17 mouse cellular contexts compared by ENCODE assay signal in the genomic region with DNA sequence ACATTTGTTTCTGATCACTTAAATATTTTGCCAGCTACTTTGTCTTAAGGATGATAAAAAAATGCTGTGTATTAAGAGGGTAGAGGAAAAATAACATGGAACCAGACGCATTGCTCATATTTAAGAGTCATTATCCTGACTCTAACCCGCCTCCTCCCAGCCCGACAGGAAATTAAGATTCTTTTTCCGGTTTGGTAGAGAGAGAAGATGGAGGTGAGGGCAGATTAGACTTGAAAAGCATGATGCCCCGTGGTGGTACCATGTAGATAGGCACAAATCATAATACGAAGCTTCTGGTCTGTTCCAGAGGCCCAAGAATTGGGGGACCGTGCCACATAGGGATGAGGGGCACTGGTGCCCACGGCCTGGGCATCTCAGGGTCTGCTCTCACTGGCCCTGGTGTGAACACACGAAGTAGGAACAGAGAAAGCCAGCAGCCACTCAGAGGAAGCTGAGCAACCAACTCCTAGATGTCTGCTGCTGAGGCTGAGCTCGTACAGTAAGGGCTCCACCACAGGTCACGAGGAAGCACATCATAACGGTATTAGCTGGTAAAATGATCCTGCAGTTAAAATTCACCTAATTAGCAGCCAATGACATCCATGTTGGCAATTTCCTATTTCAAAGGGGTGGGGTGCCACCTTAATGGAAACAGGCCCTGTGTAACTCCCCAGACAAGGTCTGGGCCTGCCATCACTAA. TPM values are rescaled to one million over a fixed set of nuclear protein-coding genes. Genes with fewer than 3 reads are reported as not detected.
A peak's percentile ranks its signal among the peaks of the same experiment; 100 is the strongest.
DNase-seq lines count a peak whose midpoint lies in the region; ATAC-seq and TF ChIP-seq lines count a peak whose summit lies in the region.
"Had no signal": no experiment of that assay in that cellular context is flagged by ENCODE, and none has a peak within 500 bp of the region (broad histone marks: within the 10 kb centered on the region; RNA-seq: fewer than 3 reads in every experiment).

No protein-coding gene starts in this region.

- DNase-seq in CD4-positive helper T cell, adult 2 months (ENCODE audit: low read depth, low spot score) = peak; percentile 83
- DNase-seq in midbrain, embryonic 14.5 days = no peak
- DNase-seq in left cerebral cortex, postnatal 4 days = no peak
- no peak for DNase-seq in left cerebral cortex, adult 2 months (ENCODE audit: extremely low spot score in 1 of 2, low spot score in 2 of 2)
- DNase-seq: adrenal gland, adult 2 months; cerebellum, adult 9-11 months; heart, adult 11 months; kidney, adult 2 months; liver, postnatal 0 days; lung, postnatal 4 days; right cerebral cortex, postnatal 14 days; thymus, postnatal 14 days had no signal

- peaks cover 84% of the 10 kb centered on the region for H3K4me1 ChIP-seq in hindbrain, embryonic 12.5 days
- H3K4me1 ChIP-seq in midbrain, embryonic 14.5 days (ENCODE audit: control insufficient read depth, insufficient read depth, low read length) = peaks cover 74% of the 10 kb centered on the region

- intact Hi-C loops in left cerebral cortex, postnatal 4 days (cut with DNase I) = no loop called here
- intact Hi-C loops in left cerebral cortex, adult 2 months (cut with DNase I) = no loop called here

- no peak overlapping the region for H3K9ac ChIP-seq in hindbrain, embryonic 12.5 days
- H3K9ac ChIP-seq in midbrain, embryonic 14.5 days (replicated peaks; ENCODE audit: low read length) = no peak overlapping the region; the same call in 1 of the 2 replicates
- H3K9ac ChIP-seq: embryonic facial prominence, embryonic 13.5 days; liver, postnatal 0 days had no signal

- ATAC-seq in activated CD4-positive, CD25-positive, alpha-beta regulatory T cell, adult 4 months = peak; percentile 65
- ATAC-seq in hindbrain, embryonic 12.5 days (ENCODE audit: low FRiP score) = 0 out of 2 replicates have a peak, but pooled peaks have one; percentile 4
- ATAC-seq in midbrain, embryonic 14.5 days (ENCODE audit: low FRiP score, low TSS enrichment) = no peak
- no peak for ATAC-seq in erythroblast, adult 5-6 weeks (replicated peaks; ENCODE audit: low FRiP score, poor library complexity, severe bottlenecking)
- ATAC-seq: liver, postnatal 0 days had no signal

- H3K9me3 ChIP-seq in hindbrain, embryonic 12.5 days (replicated peaks) = no peaks in the 10 kb centered on the region
- H3K9me3 ChIP-seq in midbrain, embryonic 14.5 days (ENCODE audit: control insufficient read depth, low read length) = no peaks in the 10 kb centered on the region
- H3K9me3 ChIP-seq: embryonic facial prominence, embryonic 13.5 days had no signal

- WGBS in hindbrain, embryonic 12.5 days = 65% methylated on average over 12 of the region's 12 CpGs
- 65% methylated on average over 12 of the region's 12 CpGs for WGBS in midbrain, embryonic 14.5 days

- no peak for TF ChIP-seq CTCF in left cerebral cortex, adult 2 months (IDR thresholded peaks at IDR 0.05)

- H3K4me2 ChIP-seq in hindbrain, embryonic 12.5 days (replicated peaks) = no peak overlapping the region; the same call in 1 of the 2 replicates
- H3K4me2 ChIP-seq in midbrain, embryonic 14.5 days (ENCODE audit: low read length) = peak overlapping the region; percentile 29
- H3K4me2 ChIP-seq: embryonic facial prominence, embryonic 13.5 days had no signal

- H3K27me3 ChIP-seq in hindbrain, embryonic 12.5 days = no peaks in the 10 kb centered on the region
- H3K27me3 ChIP-seq in midbrain, embryonic 14.5 days (ENCODE audit: control insufficient read depth, insufficient read depth, low read length) = no peaks in the 10 kb centered on the region
- H3K27me3 ChIP-seq: CH12.LX; embryonic facial prominence, embryonic 13.5 days had no signal

- H3K36me3 ChIP-seq in hindbrain, embryonic 12.5 days = no peaks in the 10 kb centered on the region
- H3K36me3 ChIP-seq in midbrain, embryonic 14.5 days (ENCODE audit: control insufficient read depth, insufficient read depth, low read length) = no peaks in the 10 kb centered on the region
- H3K36me3 ChIP-seq: embryonic facial prominence, embryonic 13.5 days had no signal

- peak overlapping the region; percentile 84 for H3K27ac ChIP-seq in hindbrain, embryonic 12.5 days
- peak overlapping the region; percentile 81 for H3K27ac ChIP-seq in midbrain, embryonic 14.5 days (replicated peaks; ENCODE audit: low read depth, low read length)
- no peak overlapping the region for H3K27ac ChIP-seq in left cerebral cortex, adult 2 months
- H3K27ac ChIP-seq: embryonic facial prominence, embryonic 13.5 days had no signal

- H3K4me3 ChIP-seq in hindbrain, embryonic 12.5 days = no peak overlapping the region
- no peak overlapping the region for H3K4me3 ChIP-seq in midbrain, embryonic 14.5 days (replicated peaks; ENCODE audit: low read depth, low read length)
- no peak overlapping the region for H3K4me3 ChIP-seq in left cerebral cortex, adult 2 months
- H3K4me3 ChIP-seq: embryonic facial prominence, embryonic 13.5 days had no signal

RNA-seq across cellular contexts. Expression of a gene that starts 32.2 kb away (rescaled TPM):
- polyA plus RNA-seq in activated CD4-positive, CD25-positive, alpha-beta regulatory T cell, adult 4 months (2017; shearing (Covaris generic)) = 10 to 100 TPM; 36.1 to 38.4 TPM
- 25.9 and 37.1 TPM in 2 replicates for polyA plus RNA-seq in hindbrain, embryonic 12.5 days (2016; fragmentation: Nextera tagmentation; extraction: Ambion mirVana)
- 38.4 and 43.3 TPM in 2 replicates for polyA plus RNA-seq in midbrain, embryonic 14.5 days (2014; fragmentation: Nextera tagmentation; extraction: Ambion mirVana)
- 100 to 1,000 TPM; 125 to 127 TPM for total RNA-seq in left cerebral cortex, postnatal 4 days (2021)
- 0.21 TPM in 1 of 2 replicates, not detected in the other for total RNA-seq in erythroblast, adult 5-6 weeks (2015; ENCODE audit: low replicate concordance)
- total RNA-seq in erythroblast, adult 5-6 weeks (2017; ENCODE audit: low replicate concordance) = 0.28 TPM in 1 of 2 replicates, not detected in the other
- total RNA-seq in left cerebral cortex, adult 2 months (2021) = 10 to 100 TPM; 57.8 to 69.0 TPM
- total RNA-seq: CH12.LX had no signal
- polyA plus RNA-seq: liver, postnatal 0 days had no signal

Comparison
In these comparisons a context has a peak if more than half of its experiments do, and no peak if none do; other contexts are left out.
1. ATAC-seq: peak in activated CD4-positive, CD25-positive, alpha-beta regulatory T cell, adult 4 months (single experiment) and hindbrain, embryonic 12.5 days (single experiment); none in midbrain, embryonic 14.5 days (single experiment) and erythroblast, adult 5-6 weeks (single experiment).
2. RNA of a gene that starts 32.2 kb away (total RNA-seq): 125 to 127 TPM in left cerebral cortex, postnatal 4 days and 57.8 to 69.0 TPM in left cerebral cortex, adult 2 months; 0.21 to 0.28 TPM in erythroblast, adult 5-6 weeks; every median in the first group is over 10 times any median in the second.